Mouse (Mus musculus) monocyte, adult 5-6 weeks (primary cell): ENCODE results near the gene Zscan4-ps3. TPM values are rescaled to one million over a fixed set of nuclear protein-coding genes. Genes with fewer than 3 reads are reported as not detected.
"Not testable (repeated sequence)": the region's sequence is repeated elsewhere in the genome, so short reads cannot be mapped to it uniquely, and the experiment has no call there.

Source experiments
- ATAC-seq: fragments of 153-309, 156-312 bp; replicated peaks from 2 replicates; pipeline ENCODE4 v1.8.0; 2017; ENCODE audit warnings: mild to moderate bottlenecking; ENCODE audit not compliant: low TSS enrichment, insufficient number of reproducible peaks, severe bottlenecking, poor library complexity, low FRiP score
- total RNA-seq: library from RNA; stranded (forward); fragments of 200-1000, 200-491, 200-594 nt; gene quantifications from 3 replicates; pipeline ENCODE4 v1.2.3, GENCODE M21; 2017

Zscan4-ps3 gene
- not detected in 3 replicates for total RNA-seq

DNA sequence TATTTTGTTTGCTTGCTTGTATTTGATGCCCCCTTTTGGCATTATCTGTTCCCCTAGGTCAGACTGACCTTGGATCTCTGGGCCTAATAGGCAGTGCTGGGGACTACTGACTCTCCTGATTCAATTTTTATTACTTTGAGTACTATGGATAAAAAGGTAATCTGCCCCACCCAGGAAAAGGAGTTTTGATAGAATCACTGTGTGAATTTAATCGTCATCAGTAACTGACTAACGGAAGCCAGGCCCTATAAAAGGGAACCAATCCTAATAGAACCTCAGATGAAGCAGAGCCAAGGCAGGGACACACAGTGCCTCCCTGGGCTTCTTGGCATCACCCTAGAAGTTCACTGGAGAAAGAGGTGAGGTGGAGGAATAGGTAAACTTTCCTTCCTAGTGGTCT lies at the start of gene Zscan4-ps3:
Zscan4-ps3 (plus strand) TSS at position 301 of the 400 bp plus-strand sequence.
- not testable (repeated sequence) for ATAC-seq

DNA sequence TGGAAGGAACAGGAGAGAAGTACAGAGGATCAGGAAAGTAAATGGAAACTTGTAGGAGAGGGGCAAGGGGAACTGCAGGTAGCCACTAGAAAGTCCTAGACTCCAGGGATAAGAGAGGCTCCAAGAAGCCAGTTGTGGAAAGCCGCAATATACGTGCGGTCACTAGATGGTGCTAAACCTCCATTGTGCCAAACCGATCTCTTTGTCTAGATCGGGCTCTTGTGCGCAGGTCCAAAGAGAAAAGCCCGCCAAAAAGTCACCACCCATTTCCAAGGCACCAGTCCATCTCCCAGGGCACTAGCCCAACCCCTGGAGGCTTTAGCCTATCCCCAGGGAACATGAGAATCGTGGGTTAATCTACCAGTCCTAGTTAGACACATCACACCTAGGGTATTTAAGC lies 8.0 kb downstream of the Zscan4-ps3 start:
- not testable (repeated sequence) for ATAC-seq

Other genes starting within 250 kb of the Zscan4-ps3 start
- not detected in 3 replicates for gene Zscan4f, start 211.4 kb upstream of the Zscan4-ps3 start, total RNA-seq
- gene Zscan4-ps2, start 95.0 kb upstream of the Zscan4-ps3 start, total RNA-seq: not detected in 3 replicates
- 0.10 TPM in 1 of 3 replicates, not detected in the others for gene Vmn1r72, start 70.8 kb downstream of the Zscan4-ps3 start, total RNA-seq
- gene Vmn1r73, start 121.0 kb downstream of the Zscan4-ps3 start, total RNA-seq: 0.11 TPM in 1 of 3 replicates, not detected in the others
- not detected in 3 replicates for gene Vmn1r74, start 224.7 kb downstream of the Zscan4-ps3 start, total RNA-seq